Mouse (Mus musculus): ENCODE measurements around the gene Hoxd3.
A peak's percentile ranks its signal among the peaks of the same experiment; 100 is the strongest.

Hoxd3 gene

DNA sequence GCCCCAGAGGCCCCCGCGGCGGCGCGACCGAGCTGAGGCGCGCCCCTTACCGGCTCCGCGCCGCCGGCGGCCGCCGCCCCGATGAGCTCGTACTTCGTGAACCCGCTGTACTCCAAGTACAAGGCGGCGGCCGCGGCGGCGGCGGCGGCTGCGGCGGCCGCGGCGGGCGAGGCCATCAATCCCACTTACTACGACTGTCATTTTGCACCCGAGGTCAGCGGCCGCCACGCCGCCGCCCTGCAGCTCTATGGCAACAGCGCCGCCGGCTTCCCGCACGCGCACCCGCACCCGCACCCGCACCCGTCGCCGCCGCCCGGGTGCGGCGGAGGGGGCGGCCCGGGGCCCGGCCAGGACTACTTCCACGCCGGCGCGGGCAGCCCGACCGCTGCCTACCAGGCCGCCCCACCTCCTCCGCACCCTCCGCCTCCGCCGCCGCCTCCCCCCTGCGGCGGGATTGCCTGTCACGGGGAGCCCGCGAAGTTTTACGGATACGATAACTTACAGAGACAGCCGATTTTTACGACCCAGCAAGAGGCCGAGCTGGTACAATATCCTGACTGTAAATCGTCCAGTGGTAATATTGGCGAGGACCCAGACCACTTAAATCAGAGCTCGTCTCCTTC is 6.1 kb upstream of the Hoxd3 start:
- no peak for DNase-seq (ENCODE audit: low spot score in 2 of 2)

DNA sequence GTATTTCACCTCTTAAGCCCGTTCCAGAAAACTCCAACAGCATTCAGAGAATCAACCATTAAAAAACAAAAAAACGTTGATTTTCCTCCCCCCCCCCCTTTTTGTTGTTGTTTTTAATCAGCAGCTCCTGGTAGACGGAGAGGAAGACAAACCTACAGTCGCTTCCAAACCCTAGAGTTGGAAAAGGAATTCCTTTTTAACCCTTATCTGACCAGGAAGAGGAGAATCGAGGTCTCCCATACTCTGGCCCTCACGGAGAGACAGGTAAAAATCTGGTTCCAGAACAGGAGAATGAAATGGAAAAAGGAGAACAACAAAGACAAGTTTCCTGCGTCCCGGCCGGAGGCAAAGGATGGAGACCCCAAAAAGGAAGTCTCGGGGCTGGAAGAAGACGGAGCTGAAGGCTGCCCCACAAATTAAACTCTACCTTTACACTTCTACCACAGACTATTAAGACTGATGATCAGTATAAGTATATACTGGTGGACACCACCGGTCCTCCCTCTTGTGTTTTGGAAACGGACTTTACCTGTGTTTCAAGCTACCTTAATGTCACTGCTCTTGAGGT is 5.2 kb upstream of the Hoxd3 start:
- no peak for DNase-seq (ENCODE audit: low spot score in 2 of 2)

DNA sequence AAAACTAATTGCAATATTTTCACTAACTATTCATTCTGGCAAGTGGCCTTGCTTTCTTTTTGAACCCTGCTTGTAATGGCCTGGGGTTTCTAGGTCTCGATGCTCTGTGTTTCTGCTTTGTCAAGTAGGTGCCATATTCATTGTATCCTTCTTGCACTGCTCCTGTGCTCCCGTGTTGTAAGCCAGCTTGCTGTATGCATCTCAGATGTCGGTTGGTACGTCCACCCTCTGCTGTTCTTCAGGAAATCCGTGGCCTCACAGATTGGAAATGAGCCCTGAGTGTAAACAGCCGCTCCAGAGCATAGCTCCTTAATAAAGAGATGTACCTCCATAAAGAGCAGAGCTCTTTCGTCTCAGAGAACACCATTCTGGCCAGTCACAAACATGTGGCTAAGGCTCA is 4.1 kb upstream of the Hoxd3 start:
- no peak for DNase-seq (ENCODE audit: low spot score in 2 of 2)

GRCm38 (mm10) chr2:74708676-74709075 is 3.1 kb upstream of the Hoxd3 start:
- no peak for DNase-seq (ENCODE audit: low spot score in 2 of 2)

DNA sequence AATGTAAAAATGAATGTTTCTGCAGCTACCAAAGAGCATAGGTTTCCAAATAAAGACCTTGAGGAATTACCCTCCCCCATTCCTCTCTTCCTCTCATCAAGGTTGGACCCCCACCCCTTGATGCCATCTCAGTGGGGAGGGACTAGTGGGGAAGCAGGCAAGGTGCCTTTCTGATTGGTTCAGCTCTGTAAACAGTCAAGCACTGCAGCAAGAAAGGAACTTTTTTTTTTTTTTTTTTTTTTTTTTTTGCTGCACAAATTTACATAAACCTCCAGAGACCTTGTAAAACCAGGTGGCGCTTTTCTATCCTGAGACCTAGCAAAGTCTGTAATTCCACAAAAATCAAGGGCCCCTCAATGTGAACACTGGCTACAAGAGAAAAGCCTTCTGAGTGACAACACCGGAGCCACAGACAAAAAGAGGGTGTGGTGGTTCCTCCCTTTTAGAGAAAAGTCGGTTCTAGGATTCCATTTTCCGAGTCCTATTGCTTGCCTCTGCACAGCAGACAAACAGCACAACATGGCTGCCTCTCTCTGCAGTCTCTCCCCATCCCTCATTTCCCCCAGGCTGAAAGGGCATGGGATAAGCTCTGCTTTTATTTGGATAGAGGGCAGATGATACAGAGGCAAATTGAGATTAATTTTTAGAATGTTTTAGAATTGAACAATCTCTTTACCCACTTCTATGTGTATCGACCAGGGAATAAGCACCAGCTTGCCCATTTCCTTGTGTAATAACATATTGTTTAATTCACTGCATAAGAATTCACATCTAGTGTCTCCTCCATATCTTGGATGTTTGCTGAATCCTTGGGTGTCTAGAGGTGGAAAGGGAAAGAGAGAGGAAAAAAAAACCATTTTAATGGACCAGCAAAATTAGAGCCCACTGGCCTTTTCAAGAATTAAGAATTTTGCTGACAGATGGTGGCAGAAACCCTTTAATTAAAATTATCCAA is 2.0 kb upstream of the Hoxd3 start:
- no peak for DNase-seq (ENCODE audit: low spot score in 2 of 2)

GRCm38 (mm10) chr2:74710929-74711543 is 691 bp upstream of the Hoxd3 start:
- no peak for DNase-seq (ENCODE audit: low spot score in 2 of 2)

DNA sequence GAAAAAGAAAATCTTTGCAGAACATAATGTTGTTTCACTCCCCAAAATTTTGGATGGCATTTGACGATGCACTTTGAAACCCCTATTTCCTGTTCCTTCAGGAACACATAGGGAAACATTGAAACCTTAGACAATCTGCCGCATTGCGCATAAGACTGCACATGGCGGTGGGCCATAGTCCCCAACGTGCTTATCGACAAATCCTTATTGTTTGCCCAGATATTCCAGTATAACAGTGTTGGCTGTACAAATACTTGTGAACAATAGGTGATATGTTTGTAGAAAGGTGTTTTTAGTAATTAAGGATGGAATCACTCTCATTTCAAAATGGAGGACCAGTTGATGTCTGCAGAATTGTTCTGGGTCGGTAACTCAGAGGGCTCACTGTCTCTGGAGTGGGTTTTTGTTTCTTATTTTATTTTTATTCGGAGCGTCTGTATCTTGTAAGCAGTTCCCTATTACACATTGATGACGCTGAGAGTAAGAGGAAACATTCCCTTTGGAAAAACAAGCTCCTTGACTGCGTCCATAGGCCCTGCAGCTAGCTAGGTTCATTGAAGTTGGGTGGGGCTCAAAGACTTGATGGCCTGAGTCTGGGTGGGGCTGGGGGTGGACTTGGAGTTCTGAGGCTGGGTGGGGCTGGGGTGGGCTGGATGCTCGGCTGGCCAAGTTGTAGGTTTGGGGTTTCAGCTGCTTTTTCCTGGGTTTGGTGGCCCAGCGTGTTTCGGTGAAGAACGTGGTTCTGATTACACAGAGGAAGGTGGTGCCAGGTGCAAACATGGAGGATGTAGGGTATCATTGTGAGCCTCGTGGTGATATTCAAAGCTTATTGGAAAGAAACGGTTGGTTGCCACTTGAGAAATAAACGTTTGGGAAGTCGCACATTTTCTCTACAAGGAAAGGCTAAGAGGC is 1.8 kb downstream of the Hoxd3 start:
- DNase-seq (ENCODE audit: low spot score in 2 of 2) = no peak

- no peak for DNase-seq (ENCODE audit: low spot score in 2 of 2)
Measured at GRCm38 (mm10) chr2:74714156-74714789, 2.5 kb downstream of the Hoxd3 start.

GRCm38 (mm10) chr2:74714881-74715280 is 3.2 kb downstream of the Hoxd3 start:
- DNase-seq (ENCODE audit: low spot score in 2 of 2) = no peak

GRCm38 (mm10) chr2:74715504-74716241 is 3.9 kb downstream of the Hoxd3 start:
- peak; percentile 66 to 74 for DNase-seq (ENCODE audit: low spot score in 2 of 2)

GRCm38 (mm10) chr2:74720384-74720783 is 8.7 kb downstream of the Hoxd3 start:
- DNase-seq (ENCODE audit: low spot score in 2 of 2) = no peak

GRCm38 (mm10) chr2:74720955-74721491 is 9.3 kb downstream of the Hoxd3 start:
- no peak for DNase-seq (ENCODE audit: low spot score in 2 of 2)

DNA sequence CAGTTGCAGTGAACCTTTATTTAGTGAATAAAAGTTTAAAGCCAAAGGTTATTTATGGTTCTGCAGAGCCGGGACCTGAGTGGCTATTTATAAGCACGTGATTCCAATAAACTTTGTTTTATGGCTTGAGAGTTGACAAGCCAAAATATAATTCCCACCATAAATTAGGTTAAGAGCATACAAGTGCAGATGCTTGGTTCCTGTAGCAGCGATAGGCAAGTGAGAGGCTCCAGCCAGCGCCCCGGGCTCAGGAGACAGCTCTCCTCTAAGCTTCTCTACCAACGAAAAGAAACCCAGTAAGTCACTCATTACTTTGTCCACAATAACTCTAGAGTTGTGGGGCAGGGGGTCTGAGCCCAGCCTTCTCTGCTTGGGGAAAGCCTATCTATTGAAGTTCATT is 10.2 kb downstream of the Hoxd3 start:
- no peak for DNase-seq (ENCODE audit: low spot score in 2 of 2)

- no peak for DNase-seq (ENCODE audit: low spot score in 2 of 2)
Measured at GRCm38 (mm10) chr2:74722949-74723348, 11.2 kb downstream of the Hoxd3 start.

- no peak for DNase-seq (ENCODE audit: low spot score in 2 of 2)
Measured at GRCm38 (mm10) chr2:74724244-74725015, 12.7 kb downstream of the Hoxd3 start.

DNA sequence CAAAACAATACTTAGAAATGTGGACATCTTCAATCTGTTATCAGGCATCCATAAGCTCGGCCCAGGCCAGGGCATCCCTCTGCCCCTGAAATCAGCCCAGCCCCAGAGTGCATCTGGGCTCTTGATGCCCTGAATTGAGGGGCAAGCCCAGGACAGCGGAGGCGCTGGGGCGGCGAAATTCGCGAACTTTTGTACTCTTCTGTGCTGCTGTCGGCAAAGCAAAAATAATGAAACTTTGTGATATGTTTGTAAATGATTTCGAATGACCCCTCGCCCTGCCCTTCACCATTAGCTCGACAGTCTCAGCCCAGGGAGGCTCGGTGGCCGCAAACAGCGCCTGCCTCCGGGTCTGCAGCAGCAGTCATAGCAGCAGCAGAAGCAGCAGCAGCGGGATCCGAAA is 13.4 kb downstream of the Hoxd3 start:
- no peak for DNase-seq (ENCODE audit: low spot score in 2 of 2)

GRCm38 (mm10) chr2:74726551-74726950 is 14.8 kb downstream of the Hoxd3 start, which contains the start of gene Gm28230:
TSS of gene Gm28230 (plus strand) at chr2:74726728.
- DNase-seq (ENCODE audit: low spot score in 2 of 2) = no peak

GRCm38 (mm10) chr2:74726973-74727639 is 15.4 kb downstream of the Hoxd3 start:
- DNase-seq (ENCODE audit: low spot score in 2 of 2) = no peak
